Mouse (Mus musculus): ENCODE results near the gene Fam204a. TPM values are rescaled to one million over a fixed set of nuclear protein-coding genes. Genes with fewer than 3 reads are reported as not detected.

Fam204a gene
- 23.1 and 28.4 TPM in 2 replicates for polyA plus RNA-seq (2015; fragmentation: Nextera tagmentation; extraction: Ambion mirVana)

DNA sequence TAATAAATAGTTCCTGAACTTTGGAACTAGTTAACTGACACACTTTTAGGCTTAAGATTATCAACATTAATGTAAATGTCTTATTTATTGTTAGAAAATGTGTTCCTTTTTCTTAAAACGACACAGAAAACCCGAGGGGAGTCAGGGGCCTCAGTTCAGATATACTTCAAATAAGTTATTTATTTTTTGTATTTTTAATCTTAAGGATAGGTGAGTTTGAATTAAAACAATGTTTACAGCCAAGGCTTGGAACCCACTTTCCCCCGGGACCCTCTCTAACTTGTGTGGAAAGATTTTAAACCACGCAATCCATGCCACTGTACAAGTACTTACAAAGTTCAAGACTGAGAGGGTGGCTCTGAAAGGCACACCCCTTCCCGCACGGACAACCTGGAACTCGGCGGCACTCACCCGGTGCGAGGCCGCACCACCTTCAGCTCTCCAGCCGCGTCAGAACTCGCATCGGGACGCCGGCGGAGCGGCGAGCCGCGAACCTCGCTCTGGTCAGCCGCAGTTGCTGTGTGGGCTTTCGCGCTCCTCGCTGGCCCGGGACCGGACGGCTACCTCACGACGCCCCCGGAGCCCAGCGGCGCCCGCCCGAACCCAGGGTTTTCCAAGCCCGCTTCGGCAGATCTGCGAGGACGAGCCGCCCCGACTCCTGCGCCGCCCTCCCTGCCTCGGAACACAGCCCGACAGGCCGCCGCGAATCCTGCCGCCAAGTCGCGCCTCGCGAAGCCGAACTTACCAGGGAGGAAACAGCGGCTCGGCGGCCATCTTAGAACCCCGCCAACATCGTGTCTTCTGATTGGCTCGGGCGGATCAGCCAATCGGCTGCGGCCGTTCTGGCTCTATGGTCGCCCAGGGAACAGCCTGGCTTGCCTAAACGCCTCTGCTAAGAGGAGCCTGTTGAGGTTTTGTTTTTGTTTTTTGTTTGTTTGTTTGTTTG is at the start of gene Fam204a:
TSS of gene Fam204a (minus strand) at position 803 of the 946 bp plus-strand sequence.
- Histone ChIP-seq H3K27me3 (no peaks in the 10 kb centered on the region), H3K4me1 (replicated peaks) (peaks cover 20% of the 10 kb centered on the region), H3K27ac (peak within 1 kb of the TSS; percentile 93), H3K4me2 (peak within 1 kb of the TSS; percentile 63), H3K36me3 (no peaks in the 10 kb centered on the region), H3K9me3 (replicated peaks) (no peaks in the 10 kb centered on the region), H3K4me3 (replicated peaks) (peak within 1 kb of the TSS; percentile 85), H3K9ac (peak within 1 kb of the TSS; percentile 89)
- under 1% methylated on average over 68 of the region's 68 CpGs for WGBS (ENCODE audit: insufficient replicate concordance)
- ATAC-seq (ENCODE audit: low read depth): peak; percentile 99
- peak; percentile 85 for DNase-seq

DNA sequence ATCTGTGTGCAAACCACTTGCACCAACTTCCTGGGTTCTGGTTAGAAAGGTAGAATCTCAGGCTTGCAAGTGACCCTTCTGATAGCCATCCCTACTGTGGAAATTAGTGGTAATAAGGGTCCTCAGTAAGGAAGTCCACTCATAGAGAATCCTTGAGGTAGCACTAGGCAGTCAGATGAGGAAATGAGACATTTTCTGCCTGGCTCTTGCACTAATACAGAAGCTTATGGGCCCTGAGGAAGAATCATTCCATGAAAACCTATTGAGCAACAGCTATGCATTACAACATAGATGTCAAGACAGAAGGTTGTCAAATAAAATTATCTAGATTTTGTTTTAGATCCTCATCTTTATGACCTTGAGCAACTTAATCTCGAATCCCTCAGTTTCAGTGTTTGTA is 39.3 kb upstream of the Fam204a start:
- Histone ChIP-seq H3K27ac (no peak overlapping the region), H3K36me3 (no peaks in the 10 kb centered on the region), H3K4me1 (replicated peaks) (no peaks in the 10 kb centered on the region), H3K9me3 (replicated peaks) (no peaks in the 10 kb centered on the region), H3K9ac (no peak overlapping the region), H3K27me3 (no peaks in the 10 kb centered on the region), H3K4me2 (no peak overlapping the region), H3K4me3 (replicated peaks) (no peak overlapping the region)
- WGBS (ENCODE audit: insufficient replicate concordance): 20% methylated on average over 1 of the region's 1 CpGs
- ATAC-seq (ENCODE audit: low read depth) (no peak), DNase-seq (no peak)

DNA sequence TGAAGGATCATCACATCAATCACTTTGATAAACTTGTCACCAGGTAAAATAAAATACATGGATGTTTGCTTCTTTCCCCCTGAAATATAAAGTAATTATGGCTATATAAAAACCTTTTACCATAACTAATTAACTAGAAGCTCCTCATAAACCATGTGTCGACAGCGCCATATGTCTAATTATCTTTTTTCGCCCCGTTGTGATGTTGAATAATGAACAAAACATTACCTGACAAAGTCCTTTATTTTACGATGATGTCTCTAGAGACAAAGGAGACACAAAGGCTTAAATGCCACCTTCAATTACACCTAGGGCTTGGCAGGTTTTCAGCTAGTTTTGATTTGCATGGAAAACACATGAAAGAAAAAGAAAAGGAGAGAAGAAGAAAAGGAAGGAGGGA is 34.2 kb upstream of the Fam204a start:
- Histone ChIP-seq H3K27ac (no peak overlapping the region), H3K4me1 (replicated peaks) (no peaks in the 10 kb centered on the region), H3K9ac (no peak overlapping the region), H3K36me3 (no peaks in the 10 kb centered on the region), H3K4me2 (no peak overlapping the region), H3K27me3 (no peaks in the 10 kb centered on the region), H3K9me3 (replicated peaks) (no peaks in the 10 kb centered on the region), H3K4me3 (replicated peaks) (no peak overlapping the region)
- ATAC-seq (ENCODE audit: low read depth) (no peak), DNase-seq (no peak)
- 71% methylated on average over 5 of the region's 5 CpGs for WGBS (ENCODE audit: insufficient replicate concordance)

DNA sequence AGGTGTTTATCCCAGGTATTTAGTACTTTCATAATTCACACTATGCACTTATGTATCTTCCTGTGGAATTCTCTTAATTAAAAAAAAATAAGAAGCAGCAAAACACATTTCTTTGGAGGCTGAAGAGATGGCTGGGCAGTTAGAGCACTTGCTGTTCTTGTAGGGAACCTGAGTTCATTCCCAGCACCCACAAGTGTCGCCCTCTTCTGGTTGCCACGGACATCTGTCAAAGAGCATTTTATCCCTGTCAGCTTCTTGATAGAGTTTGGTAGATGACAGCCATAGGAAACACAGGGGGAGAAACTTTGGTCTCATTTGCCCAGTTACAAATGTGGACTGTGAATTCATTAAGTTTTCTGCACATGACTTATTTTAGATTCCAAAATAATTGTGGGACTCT is 25.5 kb upstream of the Fam204a start:
- WGBS (ENCODE audit: insufficient replicate concordance): 37% methylated on average over 2 of the region's 2 CpGs
- ATAC-seq (ENCODE audit: low read depth): no peak
- Histone ChIP-seq H3K4me1 (replicated peaks) (no peaks in the 10 kb centered on the region), H3K27me3 (no peaks in the 10 kb centered on the region), H3K4me3 (replicated peaks) (no peak overlapping the region), H3K9me3 (replicated peaks) (no peaks in the 10 kb centered on the region), H3K36me3 (no peaks in the 10 kb centered on the region), H3K27ac (no peak overlapping the region), H3K4me2 (no peak overlapping the region), H3K9ac (no peak overlapping the region)
- no peak for DNase-seq

DNA sequence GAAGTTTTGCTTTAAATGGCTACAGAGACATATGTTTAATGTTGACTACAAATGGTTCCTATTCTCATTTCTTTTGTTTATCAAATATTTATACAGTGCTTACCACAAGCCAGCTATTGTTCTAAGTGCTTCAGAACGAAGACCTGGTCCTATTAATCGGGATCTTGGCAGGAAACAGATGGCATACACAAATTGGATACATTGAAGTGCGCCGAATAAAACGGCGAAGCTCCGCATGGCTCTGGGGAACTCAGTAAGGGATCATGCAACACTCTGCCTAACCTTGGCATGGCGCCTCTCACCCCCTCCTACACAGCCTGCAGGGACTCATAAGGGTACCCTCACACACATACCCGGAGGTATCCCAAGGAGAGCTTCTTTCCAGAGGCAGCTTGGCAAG is 24.7 kb upstream of the Fam204a start:
- Histone ChIP-seq H3K36me3 (no peaks in the 10 kb centered on the region), H3K4me2 (no peak overlapping the region), H3K27ac (no peak overlapping the region), H3K4me1 (replicated peaks) (no peaks in the 10 kb centered on the region), H3K4me3 (replicated peaks) (no peak overlapping the region), H3K9ac (no peak overlapping the region), H3K27me3 (no peaks in the 10 kb centered on the region), H3K9me3 (replicated peaks) (no peaks in the 10 kb centered on the region)
- DNase-seq: no peak
- WGBS (ENCODE audit: insufficient replicate concordance): 65% methylated on average over 9 of the region's 9 CpGs
- ATAC-seq (ENCODE audit: low read depth): no peak

DNA sequence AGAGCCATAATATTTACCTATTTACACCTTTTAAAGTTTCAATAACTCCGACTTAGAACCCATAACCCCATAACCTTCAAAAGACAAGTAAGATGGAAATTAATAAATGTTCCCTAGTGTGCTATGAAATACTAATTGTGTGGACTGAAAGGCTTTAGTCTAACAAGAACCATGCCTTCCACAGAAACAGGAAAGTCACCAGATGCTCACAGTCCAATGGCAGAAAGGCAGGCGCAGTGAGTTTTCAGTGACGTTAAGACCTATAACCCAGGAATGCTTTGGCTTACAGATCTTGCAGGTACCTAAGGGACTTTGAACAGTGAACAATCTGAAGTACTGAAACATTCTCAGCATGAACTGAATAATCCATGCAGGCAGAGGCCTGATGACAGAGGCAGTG is 18.7 kb upstream of the Fam204a start:
- Histone ChIP-seq H3K36me3 (no peaks in the 10 kb centered on the region), H3K9me3 (replicated peaks) (no peaks in the 10 kb centered on the region), H3K27me3 (no peaks in the 10 kb centered on the region), H3K4me3 (replicated peaks) (no peak overlapping the region), H3K4me1 (replicated peaks) (no peaks in the 10 kb centered on the region), H3K27ac (no peak overlapping the region), H3K9ac (no peak overlapping the region), H3K4me2 (no peak overlapping the region)
- 69% methylated on average over 3 of the region's 3 CpGs for WGBS (ENCODE audit: insufficient replicate concordance)
- no peak for ATAC-seq (ENCODE audit: low read depth)
- DNase-seq: no peak

DNA sequence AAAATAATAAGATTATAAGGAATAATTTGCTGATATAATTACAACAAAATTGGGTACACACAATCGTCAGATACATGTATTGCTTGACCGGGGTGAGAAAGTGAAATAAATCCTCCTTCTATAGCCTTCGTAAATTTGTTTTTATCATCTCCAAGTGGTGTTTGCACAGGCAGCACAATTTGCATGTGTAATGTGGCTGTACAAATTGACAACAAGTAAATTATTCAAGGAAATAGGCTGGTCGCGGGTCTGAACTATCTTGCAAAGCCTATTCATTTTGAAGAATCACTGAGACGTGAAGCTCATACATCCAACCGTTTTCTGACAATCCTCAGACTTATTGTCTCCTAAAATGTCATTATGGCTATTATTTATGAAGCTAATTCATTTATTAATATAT is 16.1 kb upstream of the Fam204a start:
- H3K27me3 ChIP-seq: no peaks in the 10 kb centered on the region
- no peaks in the 10 kb centered on the region for H3K4me1 ChIP-seq (replicated peaks)
- no peaks in the 10 kb centered on the region for H3K36me3 ChIP-seq
- no peak overlapping the region for H3K4me2 ChIP-seq
- H3K4me3 ChIP-seq (replicated peaks): no peak overlapping the region
- 71% methylated on average over 7 of the region's 7 CpGs for WGBS (ENCODE audit: insufficient replicate concordance)
- no peak overlapping the region for H3K27ac ChIP-seq
- ATAC-seq (ENCODE audit: low read depth) (no peak), DNase-seq (no peak)
- no peak overlapping the region for H3K9ac ChIP-seq
- no peaks in the 10 kb centered on the region for H3K9me3 ChIP-seq (replicated peaks)

DNA sequence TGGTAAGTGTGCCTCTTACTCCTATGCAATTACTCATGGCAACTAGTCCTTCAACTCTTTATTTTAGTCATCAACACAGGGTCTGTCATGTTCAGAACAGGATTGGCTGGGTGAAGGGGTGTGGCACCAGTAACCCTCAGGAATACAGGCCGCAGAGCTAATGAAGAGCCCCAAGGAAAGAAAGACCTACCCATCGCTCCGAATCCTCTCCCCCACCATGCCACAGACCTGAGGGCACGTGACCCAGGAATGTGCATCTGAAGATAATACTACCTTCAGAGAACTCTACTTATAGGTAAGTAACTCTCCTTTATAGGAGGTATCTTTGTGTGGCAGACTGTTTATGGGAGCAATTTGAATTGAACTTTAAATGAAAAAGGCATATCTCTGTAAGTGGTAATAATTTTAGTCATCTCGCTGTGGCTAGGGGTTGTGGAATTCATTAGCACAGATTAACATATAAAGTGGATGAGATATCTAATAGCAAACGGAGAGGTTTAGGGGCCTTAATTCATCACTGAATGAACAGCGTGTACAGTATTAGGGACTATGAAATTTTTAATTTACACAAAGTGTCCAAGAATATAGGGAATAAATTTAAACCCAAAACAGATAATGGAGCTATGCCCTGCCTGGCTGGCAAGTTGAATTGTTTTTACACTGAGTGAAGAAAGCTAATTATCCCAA is 15.6 kb upstream of the Fam204a start:
- no peak overlapping the region for H3K27ac ChIP-seq
- no peak overlapping the region for H3K4me2 ChIP-seq
- no peak overlapping the region for H3K9ac ChIP-seq
- no peak for DNase-seq
- no peak overlapping the region for H3K4me3 ChIP-seq (replicated peaks)
- whole genome bisulfite sequencing (ENCODE audit: insufficient replicate concordance): 77% methylated on average over 7 of the region's 7 CpGs
- no peak for ATAC-seq (ENCODE audit: low read depth)
- no peaks in the 10 kb centered on the region for H3K27me3 ChIP-seq
- no peaks in the 10 kb centered on the region for H3K4me1 ChIP-seq (replicated peaks)
- H3K36me3 ChIP-seq: no peaks in the 10 kb centered on the region
- no peaks in the 10 kb centered on the region for H3K9me3 ChIP-seq (replicated peaks)

DNA sequence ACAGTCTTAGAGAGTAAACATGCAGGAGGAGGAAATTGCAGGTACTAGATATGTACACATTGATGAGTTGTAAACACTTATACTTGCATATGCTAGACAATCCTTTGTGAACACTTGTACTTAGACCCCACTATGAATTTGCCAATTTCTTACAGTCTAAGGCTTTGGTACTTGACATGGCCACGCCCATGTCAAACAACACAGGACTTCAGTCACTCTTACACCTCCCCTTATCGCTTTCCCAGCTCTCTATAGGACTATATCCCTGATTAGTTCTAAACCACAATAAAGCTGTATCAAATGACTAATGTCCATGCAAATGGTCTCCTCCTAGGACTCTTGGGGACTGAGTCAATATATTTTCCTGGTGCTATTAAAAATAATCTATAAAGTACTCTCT is 5.0 kb upstream of the Fam204a start:
- no peak overlapping the region for H3K9ac ChIP-seq
- H3K27ac ChIP-seq: no peak overlapping the region
- no peaks in the 10 kb centered on the region for H3K36me3 ChIP-seq
- 0 out of 2 replicates have a peak, but pooled peaks cover 4% of the 10 kb centered on the region for H3K27me3 ChIP-seq
- ATAC-seq (ENCODE audit: low read depth) (no peak), DNase-seq (no peak)
- H3K4me1 ChIP-seq (replicated peaks): peaks cover 6% of the 10 kb centered on the region
- H3K4me3 ChIP-seq (replicated peaks): no peak overlapping the region
- no peak overlapping the region for H3K4me2 ChIP-seq
- no peaks in the 10 kb centered on the region for H3K9me3 ChIP-seq (replicated peaks)
- 56% methylated on average over 2 of the region's 2 CpGs for whole genome bisulfite sequencing (ENCODE audit: insufficient replicate concordance)

DNA sequence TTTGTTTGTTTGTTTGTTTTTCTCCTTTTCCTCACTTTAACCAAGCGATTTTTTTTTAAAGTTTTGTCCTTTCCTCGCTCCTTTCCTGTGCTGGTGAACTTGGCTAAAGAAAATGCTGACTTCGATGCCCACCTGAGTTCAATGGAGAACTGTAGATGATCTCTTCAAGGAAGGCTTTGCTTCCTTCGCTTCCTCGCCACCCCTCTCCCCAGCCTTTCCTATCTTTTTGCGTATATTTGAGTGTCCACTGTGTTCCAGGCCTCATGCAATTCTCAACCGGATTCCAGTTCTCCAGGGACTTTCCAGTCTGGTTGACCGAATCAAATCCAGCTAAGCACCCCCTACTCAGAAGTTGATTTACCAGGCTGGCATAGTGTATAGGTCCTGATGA is 339 bp upstream of the Fam204a start:
- Histone ChIP-seq H3K4me3 (replicated peaks) (peak overlapping the region; percentile 85), H3K4me2 (peak overlapping the region; percentile 63), H3K27me3 (no peaks in the 10 kb centered on the region), H3K9me3 (replicated peaks) (no peaks in the 10 kb centered on the region), H3K4me1 (replicated peaks) (peaks cover 20% of the 10 kb centered on the region), H3K27ac (no peak overlapping the region), H3K9ac (no peak overlapping the region), H3K36me3 (no peaks in the 10 kb centered on the region)
- WGBS (ENCODE audit: insufficient replicate concordance): 51% methylated on average over 8 of the region's 8 CpGs
- no peak for ATAC-seq (ENCODE audit: low read depth)
- no peak for DNase-seq

DNA sequence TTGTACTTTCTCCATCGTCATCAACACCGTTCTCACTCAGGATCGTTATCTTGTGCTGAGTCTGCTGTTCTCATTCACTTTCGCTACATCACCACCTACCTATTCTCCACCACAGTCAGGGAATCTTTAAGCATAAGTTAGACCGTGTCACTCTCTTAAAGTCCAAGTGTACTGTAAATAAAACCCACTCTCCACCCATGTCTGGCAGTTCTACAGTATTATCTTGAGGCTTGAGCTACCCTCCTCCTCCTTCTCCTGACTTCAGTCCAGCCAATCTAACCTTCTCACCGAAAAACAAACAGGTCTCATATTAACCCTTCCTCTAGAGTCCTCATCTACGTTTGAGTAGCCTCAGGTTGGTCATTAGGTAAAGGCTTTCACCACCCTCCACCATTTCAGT is 7.1 kb downstream of the Fam204a start:
- Histone ChIP-seq H3K36me3 (peaks cover 6% of the 10 kb centered on the region), H3K4me3 (replicated peaks) (no peak overlapping the region), H3K4me1 (replicated peaks) (0 out of 2 replicates have a peak, but pooled peaks cover 5% of the 10 kb centered on the region), H3K27ac (no peak overlapping the region), H3K9me3 (replicated peaks) (no peaks in the 10 kb centered on the region), H3K9ac (no peak overlapping the region), H3K27me3 (no peaks in the 10 kb centered on the region), H3K4me2 (no peak overlapping the region)
- 83% methylated on average over 7 of the region's 7 CpGs for WGBS (ENCODE audit: insufficient replicate concordance)
- ATAC-seq (ENCODE audit: low read depth): no peak
- no peak for DNase-seq

Measured in liver, embryonic 13.5 days (tissue).